Mouse (Mus musculus) right cerebral cortex, postnatal 25 days (tissue): ENCODE measurements around the gene Rabggta.

Source experiments
- DNase-seq: peaks from one replicate; pipeline ENCODE4 v3.0.0; 2022

Gene Rabggta

DNA sequence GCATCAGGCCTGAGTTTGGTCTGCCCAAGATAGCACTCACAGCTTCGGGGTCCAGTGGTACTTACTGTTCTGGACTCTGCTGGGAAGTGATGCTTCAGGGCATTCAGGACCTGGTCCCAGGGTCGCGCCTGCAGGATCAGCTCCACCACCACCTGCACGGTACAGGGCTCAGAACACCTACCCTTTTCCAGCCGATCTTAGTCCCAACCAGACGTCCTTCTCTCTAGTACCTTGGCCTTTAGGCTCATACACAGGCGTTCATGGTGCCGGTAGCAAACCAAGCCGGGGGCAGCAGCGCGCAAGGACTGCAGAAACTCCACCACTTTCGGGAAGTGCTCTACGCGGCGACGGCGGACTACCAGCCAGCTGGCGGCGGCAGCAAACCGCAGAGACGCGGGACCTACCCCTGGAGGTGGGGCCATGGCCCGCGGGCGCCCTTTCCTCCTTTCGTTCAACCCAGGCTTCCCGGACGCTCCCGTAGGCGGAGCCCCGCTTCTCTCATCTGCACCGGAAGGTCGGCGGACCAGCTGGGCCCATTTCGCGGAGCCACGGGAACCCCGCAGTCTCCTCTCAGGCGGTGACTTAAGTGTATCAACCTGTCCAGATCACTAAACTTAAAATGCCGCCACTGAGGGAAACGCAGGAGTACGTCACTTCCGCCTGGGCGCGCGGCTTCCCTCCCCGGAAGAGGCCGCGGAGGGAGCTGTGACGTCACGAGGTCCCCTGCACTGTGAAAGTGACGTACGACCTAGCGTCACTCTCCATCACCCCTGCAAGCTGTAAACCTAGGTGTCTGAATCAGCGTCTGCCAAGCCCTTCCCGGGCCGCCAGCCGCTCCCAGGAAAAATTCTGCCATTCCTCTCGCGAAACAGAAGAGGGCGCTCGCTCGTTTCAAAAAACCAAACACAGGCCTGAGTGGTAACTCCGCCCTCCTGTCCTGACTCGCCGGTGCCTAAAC is 40.6 kb downstream of the Rabggta start, which contains the start of gene Tinf2:
Gene Tinf2 (minus strand): TSS at position 661 of the 958 bp plus-strand sequence.
- peak; percentile 96 for DNase-seq

GRCm38 (mm10) chr14:55677615-55678014 is 44.4 kb downstream of the Rabggta start:
- no peak for DNase-seq

GRCm38 (mm10) chr14:55672741-55673060 is 49.4 kb downstream of the Rabggta start:
- DNase-seq = no peak

DNA sequence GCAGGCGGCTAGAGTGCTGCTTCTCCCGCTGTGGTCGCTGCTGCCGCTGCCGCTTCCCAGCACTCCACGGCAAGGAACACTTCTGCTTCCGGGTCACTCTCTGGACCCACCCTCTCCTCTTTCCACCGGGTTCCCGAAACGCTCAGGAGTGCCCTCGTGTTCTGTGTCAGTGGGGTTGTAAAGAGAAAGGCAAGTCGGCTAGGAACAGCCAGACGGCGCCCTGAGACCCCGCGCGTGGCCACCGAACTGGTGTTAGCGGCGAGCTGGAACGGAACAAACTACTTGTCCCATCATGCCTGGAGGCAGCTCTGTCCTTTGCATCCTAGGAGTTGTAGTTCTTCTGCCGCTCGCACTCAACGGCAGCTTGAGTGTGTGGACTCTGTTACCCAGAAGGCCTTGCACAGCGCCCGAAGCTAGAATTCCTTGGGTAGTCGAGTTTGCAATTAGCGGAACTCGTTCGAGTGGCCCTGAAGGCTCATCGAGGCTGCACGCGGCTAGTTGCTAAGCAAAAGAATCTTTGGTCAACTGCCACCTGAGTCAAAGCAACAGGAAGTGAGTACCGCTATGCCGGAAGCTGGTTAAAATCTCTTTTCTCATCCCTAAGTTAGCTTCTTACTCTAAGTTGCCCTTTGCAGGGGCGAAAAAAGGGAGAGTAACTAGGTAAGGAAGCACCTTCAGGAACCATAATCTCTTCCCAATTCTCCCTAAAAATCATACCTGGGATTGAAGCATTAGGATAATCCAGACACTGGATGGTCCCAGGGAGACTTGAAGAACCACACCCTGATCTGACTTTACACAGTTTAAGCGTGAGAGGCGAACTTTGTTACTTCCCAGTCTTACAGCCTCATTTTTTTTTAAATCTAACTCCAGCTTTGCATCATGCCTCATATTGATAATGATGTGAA is 50.0 kb downstream of the Rabggta start, which contains the start of the genes Gmpr2 and Nedd8:
Gene Gmpr2 (plus strand): TSS at position 109 of the 908 bp plus-strand sequence.
Gene Nedd8 (minus strand): TSS at position 292 of the 908 bp plus-strand sequence.
- DNase-seq = peak; percentile 93

DNA sequence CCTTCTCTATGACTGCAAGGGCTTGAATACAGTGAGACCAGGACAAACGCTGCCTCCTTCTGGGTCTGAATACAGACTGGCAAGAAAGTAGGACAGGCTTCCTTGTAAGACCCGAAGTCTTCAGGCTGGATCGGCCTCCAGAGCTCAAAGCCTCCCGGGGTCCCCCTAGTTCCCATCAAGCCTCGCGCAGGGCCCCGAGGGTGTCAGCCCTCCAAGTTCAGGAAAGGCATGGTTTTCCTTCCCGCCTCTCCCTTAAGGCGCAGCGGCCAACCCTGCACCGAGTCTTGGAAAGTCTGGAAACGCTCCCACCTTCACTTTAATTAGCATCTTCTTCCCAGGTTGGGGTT is 50.6 kb downstream of the Rabggta start:
- no peak for DNase-seq
